Mouse (Mus musculus): ENCODE results near the gene Akr1b7. TPM values are rescaled to one million over a fixed set of nuclear protein-coding genes. Genes with fewer than 3 reads are reported as not detected.
A peak's percentile ranks its signal among the peaks of the same experiment; 100 is the strongest.
"Not testable (repeated sequence)": the region's sequence is repeated elsewhere in the genome, so short reads cannot be mapped to it uniquely, and the experiment has no call there.

Akr1b7 gene
- polyA plus RNA-seq, 1 experiment from 2014 or later: not detected

DNA sequence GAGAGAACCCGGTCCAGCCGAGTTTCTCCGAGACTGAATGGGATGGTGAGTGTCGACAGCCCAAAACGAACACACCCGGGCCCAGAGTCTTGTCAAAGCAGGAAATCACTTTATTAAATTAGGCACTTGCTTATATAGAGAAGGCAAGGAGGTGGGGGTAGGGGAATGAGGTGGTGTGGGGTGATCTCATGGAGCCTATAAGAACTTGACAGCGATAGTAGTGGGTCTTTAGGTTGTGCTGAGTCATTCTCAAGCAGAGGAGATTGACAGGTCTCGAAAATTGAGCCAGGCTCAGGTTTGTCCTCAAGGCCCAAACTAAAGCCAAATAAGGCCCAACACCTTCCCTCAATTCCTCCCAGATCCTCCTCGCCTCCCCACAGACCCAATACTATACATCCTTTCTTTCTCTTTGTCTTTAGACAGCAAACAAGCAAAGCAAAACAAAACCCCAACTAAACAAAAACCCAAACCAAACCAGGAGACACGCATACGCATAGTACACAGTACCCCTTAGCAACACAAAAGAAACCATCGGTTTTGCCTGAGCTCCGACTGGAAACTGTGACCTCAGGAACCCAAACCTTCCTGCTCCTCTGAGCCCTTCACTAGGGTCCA is 12.4 kb upstream of the Akr1b7 start:
- Histone ChIP-seq H3K4me3 (ENCODE audit: inconsistent target) (no peak overlapping the region), H3K79me2 (ENCODE audit: inconsistent target) (no peaks in the 10 kb centered on the region), H3K27ac (peak overlapping the region; percentile 39; the same call in 1 of the 2 replicates), H3K36me3 (ENCODE audit: inconsistent target) (peaks cover 26% of the 10 kb centered on the region; the same call in 1 of the 2 replicates)
- WGBS (ENCODE audit: missing documents): 96% methylated on average over 13 of the region's 13 CpGs

DNA sequence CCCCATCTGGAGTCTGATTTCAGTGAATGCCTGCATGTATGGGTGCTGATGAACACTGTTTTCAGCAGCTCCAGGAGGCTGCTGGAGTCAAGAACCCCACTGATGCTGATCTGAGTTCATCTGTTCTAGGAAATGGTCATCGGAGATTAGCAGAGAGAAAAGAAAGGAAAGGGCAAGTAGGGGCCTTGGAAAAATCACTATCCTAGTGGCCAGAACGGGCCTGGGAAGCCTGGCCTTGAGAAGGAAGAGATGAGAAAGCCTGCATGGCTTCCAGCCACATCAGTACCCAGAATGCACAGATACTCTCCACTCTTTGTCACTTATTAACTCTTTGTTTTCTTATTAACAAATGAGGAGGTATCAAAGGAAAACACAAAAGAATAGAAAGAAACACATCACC is 11.4 kb upstream of the Akr1b7 start:
- Histone ChIP-seq H3K36me3 (ENCODE audit: inconsistent target) (peaks cover 17% of the 10 kb centered on the region; the same call in 1 of the 2 replicates), H3K79me2 (ENCODE audit: inconsistent target) (no peaks in the 10 kb centered on the region), H3K4me3 (ENCODE audit: inconsistent target) (no peak overlapping the region), H3K27ac (no peak overlapping the region)
- WGBS (ENCODE audit: missing documents): 95% methylated on average over 2 of the region's 2 CpGs

DNA sequence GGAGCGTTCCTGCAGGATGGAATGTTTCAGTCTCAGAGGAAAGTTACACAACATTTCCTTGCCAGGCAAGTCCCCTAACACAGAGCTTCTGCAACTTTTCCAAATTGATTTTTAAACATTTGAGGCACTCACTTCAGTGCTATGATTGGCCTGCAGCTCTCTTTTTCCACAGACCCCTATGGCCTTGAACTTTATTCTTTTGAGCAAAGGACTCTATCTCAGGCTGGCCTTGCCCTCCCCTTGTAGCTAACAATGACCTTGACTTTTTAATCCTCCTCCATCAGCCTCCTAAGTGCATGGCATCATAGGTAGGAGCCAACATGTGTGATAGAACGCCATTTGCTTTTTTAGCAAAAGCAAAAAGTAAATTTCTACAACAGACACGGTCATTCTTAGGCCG is 5.4 kb upstream of the Akr1b7 start:
- Histone ChIP-seq H3K4me3 (ENCODE audit: inconsistent target) (no peak overlapping the region), H3K79me2 (ENCODE audit: inconsistent target) (no peaks in the 10 kb centered on the region), H3K27ac (no peak overlapping the region), H3K36me3 (ENCODE audit: inconsistent target) (no peaks in the 10 kb centered on the region)
- 96% methylated on average over 4 of the region's 4 CpGs for WGBS (ENCODE audit: missing documents)

DNA sequence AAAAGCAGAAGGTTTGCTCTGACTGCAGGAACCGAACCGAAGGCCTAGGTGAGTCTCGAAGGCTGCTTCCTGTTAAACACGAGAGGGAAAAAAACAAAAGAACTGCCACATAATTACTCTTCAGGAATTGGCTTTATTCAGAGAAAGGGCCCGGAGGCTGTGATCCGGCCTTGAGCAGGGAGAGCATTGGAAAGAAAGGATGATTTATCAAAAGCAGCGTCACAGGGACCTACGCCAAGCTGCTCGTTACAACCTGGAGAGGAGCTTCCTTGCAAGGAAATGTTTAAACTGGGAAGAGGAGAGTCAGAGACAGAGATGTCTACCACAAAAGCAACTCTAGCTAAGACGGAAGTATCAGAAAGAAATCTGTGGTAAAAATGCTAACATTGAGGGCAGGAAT is 4.7 kb upstream of the Akr1b7 start:
- Histone ChIP-seq H3K4me3 (ENCODE audit: inconsistent target) (no peak overlapping the region), H3K79me2 (ENCODE audit: inconsistent target) (no peaks in the 10 kb centered on the region), H3K36me3 (ENCODE audit: inconsistent target) (no peaks in the 10 kb centered on the region), H3K27ac (no peak overlapping the region)
- WGBS (ENCODE audit: missing documents): 95% methylated on average over 9 of the region's 10 CpGs

DNA sequence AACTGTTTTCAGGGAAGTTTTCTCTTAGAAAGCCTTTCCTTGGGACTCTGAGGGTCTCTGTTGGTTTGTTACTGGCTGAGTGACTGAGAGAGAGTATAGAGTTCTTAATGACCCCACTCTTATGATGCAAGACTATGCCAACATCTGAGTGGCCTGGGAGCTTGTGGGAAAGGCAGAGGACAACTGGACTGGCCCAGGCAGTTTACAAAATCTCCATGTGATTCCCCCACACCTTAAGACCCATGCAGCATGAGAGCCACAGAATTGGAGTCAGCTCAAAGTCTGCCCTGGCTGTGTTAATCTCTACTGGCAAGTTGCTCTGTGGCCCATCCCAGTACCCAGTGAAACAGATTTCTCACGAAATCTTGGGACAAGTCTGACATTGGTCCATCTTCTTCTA is 554 bp downstream of the Akr1b7 start:
- no peaks in the 10 kb centered on the region for H3K36me3 ChIP-seq (ENCODE audit: inconsistent target)
- no peak overlapping the region for H3K4me3 ChIP-seq (ENCODE audit: inconsistent target)
- 89% methylated on average over 1 of the region's 1 CpGs for WGBS (ENCODE audit: missing documents)
- H3K27ac ChIP-seq: no peak overlapping the region
- H3K79me2 ChIP-seq (ENCODE audit: inconsistent target): no peaks in the 10 kb centered on the region

DNA sequence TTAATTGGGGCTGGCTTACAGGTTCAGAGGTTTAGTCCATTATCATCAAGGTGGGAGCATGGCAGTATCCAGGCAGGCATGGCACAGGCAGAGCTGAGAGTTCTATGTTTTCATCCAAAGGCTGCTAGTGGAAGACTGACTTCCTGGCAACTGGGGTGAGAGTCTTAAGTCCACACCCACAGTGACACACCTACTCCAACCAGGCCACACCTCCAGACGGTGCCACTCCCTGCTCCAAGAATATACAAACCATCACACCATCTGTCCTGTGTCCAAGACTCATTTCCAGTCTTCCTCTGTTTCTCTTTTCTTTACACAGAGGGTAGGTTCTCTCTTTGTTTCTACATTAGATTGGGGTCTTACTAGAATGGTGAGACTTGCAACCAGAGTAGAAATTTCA is 1.3 kb downstream of the Akr1b7 start:
- not testable (repeated sequence) for H3K79me2 ChIP-seq (ENCODE audit: inconsistent target); H3K36me3 ChIP-seq (ENCODE audit: inconsistent target); H3K4me3 ChIP-seq (ENCODE audit: inconsistent target); H3K27ac ChIP-seq
- WGBS (ENCODE audit: missing documents): 86% methylated on average over 1 of the region's 1 CpGs

DNA sequence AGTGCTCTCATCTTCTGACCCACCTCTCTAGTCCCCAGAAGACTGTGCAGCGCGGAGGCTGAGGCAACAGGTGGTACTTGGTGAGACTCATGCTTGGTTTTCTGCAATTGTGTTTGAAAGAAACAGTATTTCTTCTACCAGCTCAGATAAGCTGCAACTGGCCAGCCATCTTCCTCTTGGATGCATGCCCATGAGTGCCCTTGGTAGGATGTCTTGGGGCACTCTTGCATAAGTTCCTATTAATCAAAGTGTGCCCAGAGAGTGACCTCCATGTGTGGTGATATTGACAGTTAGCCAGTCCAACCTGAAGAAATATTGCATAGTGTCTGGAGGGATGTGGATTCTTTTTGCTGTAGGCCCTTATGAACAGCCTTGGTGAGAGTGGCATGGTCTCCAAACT is 4.4 kb downstream of the Akr1b7 start:
- H3K27ac ChIP-seq: no peak overlapping the region
- no peaks in the 10 kb centered on the region for H3K79me2 ChIP-seq (ENCODE audit: inconsistent target)
- no peak overlapping the region for H3K4me3 ChIP-seq (ENCODE audit: inconsistent target)
- no peaks in the 10 kb centered on the region for H3K36me3 ChIP-seq (ENCODE audit: inconsistent target)
- WGBS (ENCODE audit: missing documents): 97% methylated on average over 2 of the region's 2 CpGs

DNA sequence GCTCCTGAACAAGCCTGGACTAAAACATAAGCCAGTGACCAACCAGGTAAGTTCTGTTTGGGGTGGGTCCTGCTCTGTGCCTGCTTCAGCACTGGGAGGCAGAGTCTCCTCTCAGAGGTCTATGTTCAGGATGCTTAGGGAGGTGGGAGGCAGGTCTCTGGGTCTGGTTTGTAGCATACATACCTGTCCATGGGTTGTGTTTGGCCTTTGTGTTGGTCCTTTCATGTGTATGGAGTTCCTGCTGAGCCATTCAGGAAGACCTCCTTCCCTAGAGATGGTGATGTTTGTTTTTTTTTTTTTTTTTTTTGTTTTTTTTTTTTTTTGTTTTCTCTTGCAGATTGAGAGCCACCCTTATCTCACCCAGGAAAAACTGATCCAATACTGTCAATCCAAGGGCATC is 6.9 kb downstream of the Akr1b7 start:
- H3K4me3 ChIP-seq (ENCODE audit: inconsistent target): no peak overlapping the region
- H3K27ac ChIP-seq: no peak overlapping the region
- H3K36me3 ChIP-seq (ENCODE audit: inconsistent target): no peaks in the 10 kb centered on the region
- no peaks in the 10 kb centered on the region for H3K79me2 ChIP-seq (ENCODE audit: inconsistent target)

DNA sequence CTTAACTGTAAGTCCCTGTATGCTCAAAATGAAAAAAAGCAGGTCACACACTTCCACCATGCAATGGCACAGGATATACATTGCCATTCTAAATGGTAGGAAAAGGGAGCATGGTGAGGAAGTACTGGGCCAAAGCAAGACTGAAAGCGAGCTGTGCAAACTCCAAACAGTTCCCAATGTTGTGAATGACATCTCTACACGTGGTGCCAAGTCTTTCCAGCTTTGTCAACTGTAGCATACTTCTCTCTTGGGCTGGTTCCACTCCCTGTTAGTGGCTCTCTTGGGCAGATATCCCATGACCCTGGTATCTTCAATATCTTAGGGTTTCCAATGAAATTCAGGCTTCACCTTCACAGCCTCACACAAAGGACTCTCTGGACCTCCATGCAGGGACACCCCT is 26.9 kb downstream of the Akr1b7 start:
- no peak overlapping the region for H3K27ac ChIP-seq
- H3K79me2 ChIP-seq (ENCODE audit: inconsistent target): no peaks in the 10 kb centered on the region
- 73% methylated on average over 2 of the region's 2 CpGs for WGBS (ENCODE audit: missing documents)
- no peak overlapping the region for H3K4me3 ChIP-seq (ENCODE audit: inconsistent target)
- H3K36me3 ChIP-seq (ENCODE audit: inconsistent target): no peaks in the 10 kb centered on the region

DNA sequence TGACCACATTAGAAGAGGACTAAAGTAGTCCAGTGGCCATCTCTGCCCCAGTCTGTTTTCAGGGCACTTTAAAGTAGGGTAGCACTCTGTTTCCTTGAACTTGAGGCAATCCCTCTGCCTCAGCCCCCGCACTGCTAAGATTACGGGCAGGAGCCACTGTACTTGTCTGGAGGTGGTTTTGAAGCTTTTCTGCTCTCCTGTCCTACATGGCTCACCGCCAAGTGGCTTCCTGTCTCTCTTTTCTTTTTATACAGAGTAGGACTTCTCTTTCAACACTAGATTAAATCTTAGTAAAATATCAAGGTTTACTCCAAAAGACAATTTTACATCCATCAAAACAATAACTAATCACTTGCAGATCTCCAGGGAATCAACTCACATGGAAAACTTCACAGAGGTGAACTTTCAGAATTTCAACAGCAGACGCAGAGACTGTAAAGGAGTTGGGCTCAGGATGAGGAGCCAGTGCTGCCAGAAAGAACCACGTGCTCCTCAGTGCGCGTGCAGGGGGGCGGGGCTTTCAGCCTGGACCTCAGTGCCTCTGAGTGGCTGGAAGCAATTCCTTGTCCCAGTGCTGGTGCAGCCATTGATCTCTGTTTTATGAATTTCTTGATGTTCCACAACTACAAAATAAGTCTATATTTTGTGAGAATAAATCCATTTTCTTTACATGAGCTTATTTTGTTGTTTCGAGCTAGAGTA is 29.6 kb downstream of the Akr1b7 start:
- Histone ChIP-seq H3K79me2 (ENCODE audit: inconsistent target) (no peaks in the 10 kb centered on the region), H3K27ac (no peak overlapping the region), H3K4me3 (ENCODE audit: inconsistent target) (no peak overlapping the region), H3K36me3 (ENCODE audit: inconsistent target) (no peaks in the 10 kb centered on the region)
- WGBS (ENCODE audit: missing documents): 52% methylated on average over 9 of the region's 9 CpGs

DNA sequence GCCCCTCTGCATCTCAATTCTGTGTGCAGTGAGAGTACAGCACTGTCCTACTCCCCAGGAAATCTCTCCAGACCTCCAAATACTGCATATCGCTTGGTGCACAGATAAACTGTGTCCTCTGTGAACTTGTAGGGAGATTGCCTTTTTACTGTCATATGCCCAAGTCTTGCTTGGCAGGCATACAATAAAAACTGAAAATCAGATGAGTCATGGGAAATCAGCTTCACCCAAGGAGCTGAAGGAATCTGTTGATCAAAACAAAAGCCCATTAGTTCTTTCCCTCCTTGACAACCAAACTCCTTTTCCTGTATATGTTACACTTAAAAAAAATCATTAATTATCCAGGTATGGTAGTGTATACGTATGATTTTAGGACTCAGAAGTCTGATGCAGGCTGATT is 31.7 kb downstream of the Akr1b7 start:
- no peak overlapping the region for H3K27ac ChIP-seq
- WGBS (ENCODE audit: missing documents): 80% methylated on average over 2 of the region's 2 CpGs
- H3K4me3 ChIP-seq (ENCODE audit: inconsistent target): no peak overlapping the region
- H3K36me3 ChIP-seq (ENCODE audit: inconsistent target): no peaks in the 10 kb centered on the region
- H3K79me2 ChIP-seq (ENCODE audit: inconsistent target): no peaks in the 10 kb centered on the region

DNA sequence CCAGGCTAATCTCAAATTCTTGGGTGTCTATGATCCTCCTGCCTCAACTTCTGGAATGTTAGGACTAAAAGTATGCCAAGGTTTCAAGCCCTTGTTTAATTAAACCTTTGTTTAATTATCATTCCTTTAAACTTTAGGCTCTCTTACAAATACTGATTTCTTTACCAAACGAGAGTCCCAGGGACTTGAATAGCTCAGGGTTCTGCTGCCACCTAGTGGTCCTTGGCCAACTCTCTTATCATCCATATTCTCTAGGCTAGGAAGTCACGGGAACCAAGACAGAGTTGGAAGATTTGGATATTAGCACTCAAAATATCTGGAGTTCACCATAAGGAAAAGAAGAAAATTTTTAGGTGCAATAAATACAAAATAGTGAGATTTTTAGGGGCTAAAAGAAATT is 35.8 kb downstream of the Akr1b7 start:
- WGBS (ENCODE audit: missing documents): 7% methylated on average over 2 of the region's 2 CpGs
- H3K4me3 ChIP-seq (ENCODE audit: inconsistent target): no peak overlapping the region
- H3K79me2 ChIP-seq (ENCODE audit: inconsistent target): no peaks in the 10 kb centered on the region
- no peaks in the 10 kb centered on the region for H3K36me3 ChIP-seq (ENCODE audit: inconsistent target)
- no peak overlapping the region for H3K27ac ChIP-seq

DNA sequence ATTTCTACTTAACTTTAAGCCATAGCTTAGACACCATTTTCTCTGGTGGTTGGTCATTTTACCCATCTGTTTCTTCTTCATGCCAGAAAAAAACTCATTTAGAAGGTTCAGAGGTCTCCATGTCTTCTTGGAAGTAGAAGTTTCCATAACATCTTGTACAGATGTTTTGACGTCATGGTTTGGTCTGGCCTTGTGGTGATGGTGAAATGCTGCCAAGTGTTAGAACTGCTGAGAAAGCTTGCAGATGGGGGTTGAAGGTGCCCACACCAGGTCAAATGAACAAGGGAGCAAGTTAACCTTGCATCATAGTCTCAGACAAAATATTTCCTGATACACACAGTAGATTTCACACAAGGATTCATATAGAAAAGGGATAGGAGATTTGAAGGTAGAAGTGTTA is 36.6 kb downstream of the Akr1b7 start:
- Histone ChIP-seq H3K36me3 (ENCODE audit: inconsistent target) (no peaks in the 10 kb centered on the region), H3K79me2 (ENCODE audit: inconsistent target) (no peaks in the 10 kb centered on the region), H3K4me3 (ENCODE audit: inconsistent target) (no peak overlapping the region), H3K27ac (no peak overlapping the region)
- 71% methylated on average over 1 of the region's 1 CpGs for WGBS (ENCODE audit: missing documents)

DNA sequence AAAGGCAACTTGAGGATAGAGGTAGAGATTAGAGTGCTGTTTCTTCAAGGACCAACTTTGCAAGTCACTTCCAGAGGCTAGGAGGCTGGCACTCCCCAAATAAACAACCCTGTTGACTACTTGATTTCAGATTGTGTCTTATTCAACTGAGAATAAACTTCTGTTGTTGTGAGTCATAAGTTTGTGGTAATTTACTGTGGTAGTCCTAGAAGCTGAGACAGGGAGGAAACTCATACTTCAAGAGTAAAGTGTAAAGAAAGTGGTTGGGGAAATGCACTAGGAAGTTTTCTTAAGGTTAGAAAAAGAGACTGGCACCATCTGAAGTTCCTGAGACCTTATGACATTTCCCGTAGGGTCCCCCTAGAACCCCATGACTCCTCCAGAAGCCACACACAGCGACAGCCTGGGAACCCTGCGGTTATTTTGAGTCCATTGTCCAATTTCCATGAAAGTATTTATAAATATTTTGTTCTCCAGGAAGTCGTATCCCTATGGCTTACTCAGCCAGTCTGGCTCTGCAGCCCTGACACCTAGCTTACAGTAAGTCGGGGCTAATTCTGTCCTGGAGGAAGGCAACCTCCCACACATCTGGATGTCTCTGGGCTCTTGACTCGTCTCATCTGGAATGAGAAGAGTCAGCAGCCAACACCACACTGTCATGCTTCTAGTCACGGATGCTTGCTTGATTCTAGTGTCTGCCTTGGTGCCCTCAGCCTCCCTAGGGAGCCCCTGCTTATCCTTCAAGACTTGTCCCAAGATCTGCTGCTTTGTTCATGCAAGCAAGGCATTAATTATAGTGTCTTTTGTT is 41.0 kb downstream of the Akr1b7 start:
- Histone ChIP-seq H3K79me2 (ENCODE audit: inconsistent target) (no peaks in the 10 kb centered on the region), H3K4me3 (ENCODE audit: inconsistent target) (no peak overlapping the region), H3K36me3 (ENCODE audit: inconsistent target) (no peaks in the 10 kb centered on the region), H3K27ac (no peak overlapping the region)
- WGBS (ENCODE audit: missing documents): 40% methylated on average over 7 of the region's 7 CpGs

DNA sequence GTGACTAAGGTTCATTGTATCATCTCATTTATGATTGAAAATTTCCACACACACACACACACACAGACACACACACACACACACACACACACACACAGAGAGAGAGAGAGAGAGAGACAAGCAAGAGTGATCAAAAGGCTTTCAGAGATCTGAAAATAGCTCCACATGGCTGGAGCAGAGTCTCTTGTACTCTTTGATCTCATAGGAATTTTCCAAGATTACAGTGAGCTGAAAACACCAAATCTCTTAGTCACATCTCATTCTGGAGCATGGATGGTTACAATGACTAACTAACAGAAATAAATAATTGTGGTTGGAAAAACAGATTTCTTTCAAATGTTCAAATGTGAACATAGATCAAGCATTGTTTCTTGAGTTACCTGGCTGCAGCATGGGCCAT is 47.3 kb downstream of the Akr1b7 start:
- no peaks in the 10 kb centered on the region for H3K36me3 ChIP-seq (ENCODE audit: inconsistent target)

More for the DNA sequence above, 47.3 kb downstream of the Akr1b7 start:
- Histone ChIP-seq H3K79me2 (ENCODE audit: inconsistent target) (no peaks in the 10 kb centered on the region), H3K27ac (no peak overlapping the region), H3K4me3 (ENCODE audit: inconsistent target) (no peak overlapping the region)

Measured in macrophage (primary cell).